Mouse (Mus musculus): Measurements from ENCODE around the gene Cald1.

DNA sequence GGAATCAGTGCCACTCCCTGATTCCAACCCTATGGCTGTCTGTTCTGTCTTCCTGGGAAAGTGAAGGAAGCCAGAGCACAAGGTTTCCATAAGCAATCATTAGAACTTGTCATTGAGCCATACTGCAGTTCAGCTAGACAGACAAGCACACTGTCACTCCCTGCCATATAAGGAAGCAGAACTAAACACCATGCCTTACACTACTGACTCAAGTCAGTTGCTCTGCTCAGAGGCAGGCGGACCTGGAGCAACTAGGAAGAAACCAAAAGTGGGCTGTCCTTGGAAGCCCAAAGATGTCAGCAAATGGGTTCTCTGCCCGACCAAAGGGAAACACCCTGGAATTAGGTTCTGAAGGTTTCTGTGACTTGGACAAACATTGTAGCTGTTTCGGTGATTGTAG lies 10.3 kb downstream of the Cald1 start:
- TF ChIP-seq CTCF (conservative IDR thresholded peaks at IDR 0.05; ENCODE audit: low read length) (no peak), POU5F1 (IDR thresholded peaks at IDR 0.05; ENCODE audit: borderline replicate concordance, low read length) (no peak)
